Mouse (Mus musculus) left cerebral cortex, postnatal 10 days (tissue): ENCODE results near the gene Ddx5. TPM values are rescaled to one million over a fixed set of nuclear protein-coding genes. Genes with fewer than 3 reads are reported as not detected.
"Not testable (repeated sequence)": the region's sequence is repeated elsewhere in the genome, so short reads cannot be mapped to it uniquely, and the experiment has no call there.

Experiments
- DNase-seq, 2 experiments: peaks; one replicate each; pipeline ENCODE4 v3.0.0; 2021 to 2022; ENCODE audit warnings: low spot score in 2 of 2, mixed read lengths in 1 of 2; ENCODE audit errors: extremely low spot score in 1 of 2
- intact Hi-C: fragments of 180-260 bp; cut with DNase I; formaldehyde crosslinking; loops from one replicate; pipeline ENCODE4 v1.15.1; 2025
- total RNA-seq, 2 experiments: library from RNA; stranded (reverse); gene quantifications; 2 replicates each; pipeline ENCODE4 v1.2.3; 2021

Ddx5 gene
- total RNA-seq = 100 to 1,000 TPM; 607 to 644 TPM

DNA sequence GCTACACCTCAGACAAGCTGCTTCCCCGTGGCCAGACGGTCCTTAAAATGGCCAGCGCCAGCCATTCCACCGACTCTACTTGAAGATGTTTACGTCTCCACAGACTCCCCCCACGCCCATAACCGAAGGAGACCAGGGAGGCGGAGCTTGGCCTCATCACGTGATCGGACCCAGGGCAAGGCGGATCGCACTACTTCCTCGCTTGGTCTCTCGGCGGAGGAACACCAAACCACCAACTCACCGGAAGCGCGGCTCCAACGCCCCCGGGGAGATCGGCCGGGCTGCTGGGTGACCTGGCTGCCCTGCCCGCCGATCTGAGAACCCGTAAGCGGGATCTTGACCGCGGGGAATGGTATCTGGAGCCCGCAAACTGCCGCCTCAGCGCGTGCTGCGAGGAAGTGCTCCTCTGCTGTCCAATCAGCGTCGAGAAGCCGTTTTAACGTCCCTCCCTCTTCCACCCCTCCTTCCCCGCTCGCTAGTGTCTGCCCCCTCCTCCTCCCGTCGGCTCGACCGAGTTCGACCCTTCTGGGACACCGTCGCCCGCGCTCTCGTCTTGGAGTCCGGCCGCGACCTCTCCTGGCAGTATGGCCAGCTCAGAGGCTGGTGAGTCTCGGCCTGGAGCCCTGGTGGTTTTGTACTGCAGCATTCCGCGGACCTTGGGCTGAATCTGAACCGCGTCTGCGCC lies at the start of gene Ddx5, which contains the start of gene Cep95:
Gene Ddx5 (minus strand): TSS at position 411 of the 685 bp plus-strand sequence.
Gene Cep95 (plus strand): TSS at position 478 of the 685 bp plus-strand sequence.
- DNase-seq = peak; percentile 96 to 98
- intact Hi-C loops = no loop called here

GRCm38 (mm10) chr11:106828079-106828478 lies 39.1 kb upstream of the Ddx5 start:
- intact Hi-C loops = no loop called here
- no peak for DNase-seq

- DNase-seq = no peak
Measured at GRCm38 (mm10) chr11:106824403-106824802, 35.4 kb upstream of the Ddx5 start.

DNA sequence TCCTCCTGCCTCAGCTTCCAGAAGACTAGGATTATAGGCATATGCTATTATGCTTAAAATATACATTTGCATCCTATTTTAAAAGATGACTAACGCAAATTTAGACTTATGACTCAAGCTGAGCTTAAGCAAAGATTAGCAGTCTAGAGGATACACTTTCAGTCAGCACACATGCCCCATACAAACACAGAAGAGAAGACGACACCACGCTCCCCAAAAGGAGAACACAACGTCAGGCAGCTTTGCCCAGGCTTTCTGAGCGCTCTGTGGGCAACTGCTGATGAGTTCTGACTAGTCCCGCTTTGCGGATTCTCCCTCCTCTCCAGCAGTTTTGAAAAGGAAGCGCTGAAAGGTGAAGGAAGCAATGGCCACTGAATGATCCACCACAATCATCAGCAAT lies 34.8 kb upstream of the Ddx5 start:
- no peak for DNase-seq
- intact Hi-C loops = no loop called here

More at GRCm38 (mm10) chr11:106824403-106824802, 35.4 kb upstream of the Ddx5 start:
- intact Hi-C loops = no loop called here

- no peak for DNase-seq
- intact Hi-C loops = no loop called here
Measured at GRCm38 (mm10) chr11:106822911-106823310, 33.9 kb upstream of the Ddx5 start.

DNA sequence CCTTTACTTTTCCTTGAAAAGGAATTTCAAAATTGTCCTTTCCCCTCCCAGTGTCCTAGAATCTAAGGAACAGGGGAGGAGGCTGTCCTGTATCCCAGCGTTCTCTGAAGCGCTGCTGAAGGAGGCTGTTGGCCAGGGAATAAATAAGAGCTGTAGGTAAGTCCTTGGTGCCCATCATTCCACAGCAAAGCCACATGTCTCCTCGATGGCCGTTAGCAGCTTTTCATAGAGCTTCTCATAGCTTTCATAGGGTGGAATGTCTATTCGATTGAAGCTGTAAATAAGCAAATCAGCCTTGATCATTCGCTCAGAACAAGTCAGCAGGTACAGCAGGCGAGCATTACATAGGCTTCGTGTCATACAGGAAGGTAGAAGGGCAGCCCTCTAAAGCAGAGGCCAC lies 33.5 kb upstream of the Ddx5 start:
- DNase-seq = no peak
- intact Hi-C loops = no loop called here

- DNase-seq = no peak
- intact Hi-C loops = no loop called here
Measured at GRCm38 (mm10) chr11:106821397-106821796, 32.4 kb upstream of the Ddx5 start.

DNA sequence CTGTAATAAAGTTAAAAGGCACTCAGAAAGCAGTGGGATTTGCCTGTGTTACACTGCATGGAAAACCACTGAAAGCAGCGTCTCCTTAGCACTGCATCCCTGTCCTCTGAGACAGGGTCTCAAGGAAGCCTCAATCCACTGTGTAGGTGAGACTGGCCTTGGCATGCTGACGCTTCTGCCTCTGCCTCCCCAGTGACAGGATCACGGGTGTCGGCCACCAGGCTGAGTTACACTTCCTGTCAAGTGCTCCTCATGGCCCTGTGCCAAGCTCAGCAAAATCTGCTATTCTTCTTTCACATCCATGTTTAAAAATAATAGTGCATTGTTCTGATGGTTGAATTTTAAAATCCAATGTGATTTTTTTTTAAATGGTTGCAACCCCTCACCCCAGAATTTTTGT lies 32.0 kb upstream of the Ddx5 start:
- DNase-seq = peak; percentile 38 to 86
- intact Hi-C loops = no loop called here

DNA sequence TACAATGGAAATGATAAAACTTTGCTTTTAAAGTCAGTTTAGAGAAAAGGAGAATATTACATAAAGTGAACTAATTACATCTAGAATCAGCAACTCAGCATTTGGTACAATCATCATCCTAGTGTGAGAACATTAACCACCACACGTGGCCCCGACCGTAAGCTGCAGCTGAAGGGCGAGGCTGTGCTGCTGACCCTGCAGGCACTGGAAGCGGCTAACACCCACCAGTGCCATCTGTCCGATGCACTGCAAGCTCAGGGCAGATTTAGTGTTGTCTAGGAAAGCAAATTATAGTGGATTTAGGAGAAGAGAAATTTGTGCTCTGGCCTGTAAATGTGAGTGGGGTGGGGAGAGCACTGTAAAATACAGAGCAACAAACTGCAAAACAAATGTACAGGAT lies 31.3 kb upstream of the Ddx5 start:
- no peak for DNase-seq
- intact Hi-C loops = no loop called here

DNA sequence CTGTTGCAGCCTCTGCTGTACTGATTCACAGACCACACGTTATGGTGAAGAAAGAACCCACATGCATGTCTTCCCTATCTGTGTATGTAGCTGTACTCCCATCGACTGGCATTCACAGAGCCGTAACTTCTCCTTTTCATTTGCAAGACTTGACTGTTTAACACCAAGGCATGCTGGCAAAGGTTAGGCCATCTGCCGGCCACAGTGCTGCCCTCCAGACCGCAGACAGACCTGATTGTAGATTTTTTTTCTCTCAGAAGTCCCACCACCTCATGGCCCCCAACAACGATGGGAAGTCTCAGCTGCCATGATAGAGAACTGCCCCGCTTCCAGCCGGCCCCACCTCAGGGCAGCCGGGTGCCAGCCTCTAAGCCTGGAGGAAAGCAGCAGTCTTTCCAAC lies 30.6 kb upstream of the Ddx5 start:
- intact Hi-C loops = no loop called here
- DNase-seq = no peak

DNA sequence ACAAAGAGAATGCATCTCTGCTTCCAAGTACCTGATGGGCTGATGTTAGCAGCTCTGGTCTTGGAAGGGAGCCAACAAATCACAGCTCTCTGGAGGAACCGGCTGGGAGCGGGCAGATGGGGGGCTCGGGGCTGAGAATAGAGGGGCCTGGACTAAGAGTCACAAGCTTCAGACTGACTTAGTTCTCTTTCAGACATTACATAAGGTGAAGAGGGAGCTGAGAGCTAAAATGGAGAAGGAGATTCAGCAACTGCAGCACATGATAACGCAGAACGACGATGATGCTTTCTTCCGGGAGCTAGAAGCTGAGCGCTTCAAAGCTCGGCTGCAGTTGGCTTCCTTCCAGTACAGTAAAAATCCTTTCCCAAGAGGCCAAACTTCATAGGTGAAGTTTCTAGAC lies 29.4 kb upstream of the Ddx5 start:
- DNase-seq = peak in 1 of 2 experiments; percentile 51
- intact Hi-C loops = no loop called here

DNA sequence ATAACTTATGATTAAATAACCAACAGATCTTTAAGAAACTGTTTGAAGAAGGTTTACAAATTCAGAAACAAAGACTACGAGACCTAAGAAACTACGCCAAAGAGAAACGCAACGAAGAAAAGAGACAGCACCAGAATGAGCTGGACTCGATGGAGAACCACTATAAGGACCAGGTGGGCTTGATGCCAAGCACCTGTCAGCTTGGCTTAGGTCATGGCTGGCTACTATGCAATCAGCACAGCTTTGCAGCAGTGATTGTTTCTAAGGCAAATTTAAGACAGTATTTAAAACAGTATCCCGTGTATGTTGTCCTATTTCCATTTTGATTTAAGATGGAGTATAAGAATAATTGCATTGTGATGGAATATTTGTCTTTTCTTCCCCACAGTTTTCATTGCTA lies 28.8 kb upstream of the Ddx5 start:
- intact Hi-C loops = no loop called here
- no peak for DNase-seq

GRCm38 (mm10) chr11:106817156-106817555 lies 28.2 kb upstream of the Ddx5 start:
- DNase-seq = no peak
- intact Hi-C loops = no loop called here

DNA sequence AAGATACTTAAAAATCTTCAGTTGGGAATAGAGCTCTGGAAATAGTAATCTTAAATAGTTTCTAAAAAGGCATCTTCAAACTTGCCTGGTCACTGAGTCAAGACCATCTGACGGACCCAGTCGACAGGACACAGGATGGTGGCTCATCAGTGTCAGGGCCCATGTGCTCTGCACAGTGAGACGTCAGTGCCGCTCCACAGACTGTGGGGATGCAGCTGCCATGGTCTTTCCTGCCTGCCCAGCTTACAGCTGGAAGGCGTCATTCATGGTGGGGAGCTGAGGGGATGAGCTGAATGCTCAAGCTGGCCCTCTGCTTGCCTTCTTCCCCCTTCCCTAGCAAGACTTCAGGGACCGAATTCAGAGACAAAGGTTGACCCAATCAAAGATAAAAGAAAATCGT lies 27.3 kb upstream of the Ddx5 start:
- no peak for DNase-seq
- intact Hi-C loops = no loop called here

DNA sequence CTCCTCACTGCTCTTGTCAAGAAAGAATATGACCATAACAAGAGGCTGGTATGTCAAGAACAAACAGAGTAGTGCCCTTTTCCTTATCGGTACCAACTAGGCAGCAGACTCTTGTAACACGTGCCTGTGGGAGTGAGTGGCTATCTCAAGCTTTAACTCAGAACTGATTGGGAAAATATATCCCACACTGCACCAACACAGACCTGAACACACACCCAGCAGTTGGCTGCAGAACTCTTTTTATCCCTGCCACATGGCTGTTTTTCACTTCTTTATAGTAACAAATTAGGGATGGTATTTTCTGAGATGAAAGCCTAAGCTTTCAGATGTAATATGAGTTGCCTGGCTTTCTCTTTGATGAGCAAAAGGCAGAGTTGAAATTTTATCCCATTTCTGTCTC lies 26.8 kb upstream of the Ddx5 start:
- no peak for DNase-seq
- intact Hi-C loops = no loop called here

- no peak for DNase-seq
- intact Hi-C loops = no loop called here
Measured at GRCm38 (mm10) chr11:106815331-106815730, 26.3 kb upstream of the Ddx5 start.

DNA sequence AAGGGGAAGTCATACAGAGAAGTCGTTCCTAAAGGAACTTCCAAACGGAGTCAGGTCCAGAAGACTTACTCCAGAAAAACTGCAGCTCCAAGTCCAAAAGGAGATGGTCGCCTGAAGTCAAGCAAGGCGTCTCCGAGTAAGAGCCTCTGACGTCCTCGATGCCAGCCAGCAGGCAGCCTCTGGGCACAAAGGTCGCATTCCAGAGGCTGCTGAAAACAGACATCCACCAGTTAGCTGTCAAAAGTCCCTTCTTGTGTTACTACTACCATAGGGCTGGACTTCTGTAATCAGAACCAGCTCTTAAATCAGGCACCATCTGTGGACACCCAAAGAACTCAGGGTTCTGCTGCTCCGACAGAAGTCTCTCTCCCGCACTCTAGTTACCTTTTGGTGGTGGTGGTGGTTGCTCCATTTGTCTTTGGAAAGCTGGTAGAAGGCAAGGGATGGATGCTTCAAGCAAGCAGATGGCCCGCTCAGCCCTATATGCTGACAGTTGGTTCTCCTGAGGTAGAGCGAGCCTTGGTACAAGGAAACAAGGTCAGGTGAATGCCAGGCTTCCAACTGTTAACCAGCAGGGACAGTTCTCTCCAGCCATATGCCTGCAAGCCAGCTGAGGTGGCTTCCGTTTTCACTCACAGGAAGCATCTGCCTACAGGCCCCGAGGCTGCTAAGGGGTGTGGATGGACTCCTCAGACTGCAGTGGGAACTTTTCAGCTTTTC lies 25.8 kb upstream of the Ddx5 start:
- intact Hi-C loops = no loop called here
- no peak for DNase-seq

DNA sequence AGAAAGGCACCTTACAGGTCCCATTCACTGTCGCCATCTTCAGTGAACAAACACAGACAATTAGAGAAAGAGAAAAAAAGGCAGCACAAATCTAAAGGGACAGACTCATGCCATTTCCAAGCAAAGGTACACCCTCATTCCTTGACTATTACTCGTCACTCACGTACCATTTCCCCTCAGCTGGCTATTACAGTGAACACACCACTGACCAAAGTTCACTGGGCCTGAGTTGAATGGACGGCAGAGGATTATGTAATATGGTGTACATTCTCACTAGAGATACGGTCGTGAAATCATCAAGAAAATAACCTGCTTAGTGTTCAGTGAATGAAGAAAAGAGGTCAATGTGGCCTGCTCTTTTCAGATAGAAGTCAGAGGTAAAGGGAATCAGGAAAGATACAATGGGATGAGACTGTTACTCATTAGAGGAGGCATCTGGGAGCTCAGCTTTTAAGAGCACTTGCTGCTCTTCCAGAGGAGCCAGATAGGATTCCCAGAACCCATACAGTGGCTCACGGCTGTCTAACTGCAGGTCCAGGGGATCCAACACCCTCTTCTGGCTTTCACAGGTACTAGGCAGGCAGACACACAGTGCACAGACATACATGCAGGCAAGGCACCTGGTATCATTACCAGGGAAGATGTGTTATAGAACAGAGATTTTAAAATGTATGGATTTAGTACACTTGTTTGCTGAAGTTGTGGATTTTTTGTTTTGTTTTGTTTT lies 23.6 kb upstream of the Ddx5 start:
- intact Hi-C loops = no loop called here
- DNase-seq = no peak

GRCm38 (mm10) chr11:106807442-106807841 lies 18.5 kb upstream of the Ddx5 start:
- DNase-seq, intact Hi-C loops: not testable (repeated sequence)
